ENCODE assay signal across 10 mouse cellular contexts in the genomic region with DNA sequence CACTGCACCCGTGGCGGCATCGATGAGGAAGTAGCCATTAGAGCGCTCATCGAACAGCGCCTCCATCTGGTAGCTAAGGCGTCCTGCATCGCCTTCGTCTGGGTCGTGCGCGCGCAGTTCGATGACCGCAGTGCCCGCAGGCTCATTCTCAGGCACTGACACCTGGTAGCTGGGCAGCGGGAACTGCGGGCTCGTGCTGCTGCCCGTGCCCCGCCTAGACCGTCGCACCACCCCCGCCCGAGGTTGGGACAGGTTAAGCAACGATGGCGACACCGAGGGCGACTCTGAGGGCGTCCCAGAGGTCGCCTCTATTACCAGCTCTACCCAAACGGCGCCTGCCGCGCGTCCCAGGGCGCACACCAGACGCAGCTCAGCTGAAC. TPM values are rescaled to one million over a fixed set of nuclear protein-coding genes. Genes with fewer than 3 reads are reported as not detected.
DNase-seq lines count a peak whose midpoint lies in the region; ATAC-seq and TF ChIP-seq lines count a peak whose summit lies in the region.
"Had no signal": no experiment of that assay in that cellular context is flagged by ENCODE, and none has a peak within 500 bp of the region (broad histone marks: within the 10 kb centered on the region; RNA-seq: fewer than 3 reads in every experiment).

No protein-coding gene starts in this region.

- no peaks in the 10 kb centered on the region for H3K36me3 ChIP-seq in heart, adult 2 months (ENCODE audit: control insufficient read depth, insufficient read depth, low read length)
- peaks cover 6% of the 10 kb centered on the region; the same call in 1 of the 2 replicates for H3K36me3 ChIP-seq in limb, embryonic 14.5 days (ENCODE audit: control insufficient read depth, insufficient read depth, low read length)
- no peaks in the 10 kb centered on the region for H3K36me3 ChIP-seq in midbrain, embryonic 14.5 days (ENCODE audit: control insufficient read depth, insufficient read depth, low read length)

- DNase-seq in heart, adult 2 months, result peak in 1 of 2 experiments; percentile 46
- no peak for DNase-seq in heart, adult 9 months (ENCODE audit: low spot score in 2 of 2)
- peak; percentile 63 for DNase-seq in heart, postnatal 4 days
- no peak for DNase-seq in limb, embryonic 14.5 days (ENCODE audit: low spot score)
- DNase-seq in midbrain, embryonic 14.5 days, result peak; percentile 72
- DNase-seq in ovary, postnatal 36 days (ENCODE audit: low spot score), result no peak

- TF ChIP-seq CTCF in heart, adult 2 months (IDR thresholded peaks at IDR 0.05), result peak; percentile 54
- peak; percentile 52 for TF ChIP-seq CTCF in bone marrow, adult 2 months (IDR thresholded peaks at IDR 0.05; ENCODE audit: control insufficient read depth, insufficient read depth, low read length)

- H3K9me3 ChIP-seq in limb, embryonic 14.5 days (ENCODE audit: control insufficient read depth, low read length), result no peaks in the 10 kb centered on the region; the same call in none of the 2 replicates
- peaks cover 4% of the 10 kb centered on the region; the same call in 1 of the 2 replicates for H3K9me3 ChIP-seq in midbrain, embryonic 14.5 days (ENCODE audit: control insufficient read depth, low read length)

- peak overlapping the region; percentile 85 for H3K4me2 ChIP-seq in limb, embryonic 14.5 days (replicated peaks; ENCODE audit: low read depth, low read length, severe bottlenecking)
- peak overlapping the region; percentile 71 for H3K4me2 ChIP-seq in midbrain, embryonic 14.5 days (ENCODE audit: low read length)

- no peak overlapping the region for H3K27ac ChIP-seq in heart, adult 2 months
- H3K27ac ChIP-seq in bone marrow, adult 2 months (ENCODE audit: control insufficient read depth, insufficient read depth, low read depth, low read length, poor library complexity), result peak overlapping the region; percentile 24; the same call in 1 of the 2 replicates
- H3K27ac ChIP-seq in limb, embryonic 14.5 days (replicated peaks; ENCODE audit: low read depth, low read length), result no peak overlapping the region
- no peak overlapping the region for H3K27ac ChIP-seq in midbrain, embryonic 14.5 days (replicated peaks; ENCODE audit: low read depth, low read length)
- H3K27ac ChIP-seq: macrophage had no signal

- TF ChIP-seq EP300 in heart, adult 2 months (IDR thresholded peaks at IDR 0.05; ENCODE audit: insufficient read depth, low read depth, low read length), result no peak

- no peak for ATAC-seq in limb, embryonic 14.5 days (ENCODE audit: low FRiP score, low read depth)
- ATAC-seq in midbrain, embryonic 14.5 days (ENCODE audit: low FRiP score, low TSS enrichment), result no peak
- ATAC-seq in erythroid progenitor cell, adult 5-6 weeks (replicated peaks; ENCODE audit: low FRiP score, poor library complexity, severe bottlenecking), result no peak

- TF ChIP-seq POLR2A in heart, adult 2 months (IDR thresholded peaks at IDR 0.05; ENCODE audit: insufficient read depth, low read depth, low read length), result no peak
- 0 out of 2 replicates have a peak, but pooled peaks have one; percentile 5 for TF ChIP-seq POLR2A in bone marrow, adult 2 months (IDR thresholded peaks at IDR 0.05; ENCODE audit: borderline replicate concordance, control insufficient read depth, low read depth, low read length)
- TF ChIP-seq POLR2A in limb, embryonic 14.5 days (IDR thresholded peaks at IDR 0.05; ENCODE audit: borderline replicate concordance, extremely low read depth, insufficient read depth, insufficient read length), result no peak

- H3K4me3 ChIP-seq in heart, adult 2 months, result peak overlapping the region; percentile 41; the same call in 1 of the 2 replicates
- peak overlapping the region; percentile 3 for H3K4me3 ChIP-seq in bone marrow, adult 2 months (replicated peaks; ENCODE audit: control insufficient read depth, low read depth, low read length)
- peak overlapping the region; percentile 59 for H3K4me3 ChIP-seq in limb, embryonic 14.5 days (replicated peaks; ENCODE audit: low read length)
- H3K4me3 ChIP-seq in midbrain, embryonic 14.5 days (replicated peaks; ENCODE audit: low read depth, low read length), result peak overlapping the region; percentile 44

- no peak overlapping the region for H3K9ac ChIP-seq in heart, adult 2 months (ENCODE audit: low read depth, low read length)
- H3K9ac ChIP-seq in limb, embryonic 14.5 days (ENCODE audit: low read depth, low read length, severe bottlenecking), result peak overlapping the region; percentile 62; the same call in 1 of the 2 replicates
- H3K9ac ChIP-seq in midbrain, embryonic 14.5 days (replicated peaks; ENCODE audit: low read length), result peak overlapping the region; percentile 37

- H3K27me3 ChIP-seq in heart, adult 2 months (ENCODE audit: control insufficient read depth, insufficient read depth, low read length), result peaks cover 1% of the 10 kb centered on the region; the same call in 1 of the 2 replicates
- H3K27me3 ChIP-seq in limb, embryonic 14.5 days (ENCODE audit: control insufficient read depth, insufficient read depth, low read length), result peaks cover 16% of the 10 kb centered on the region
- H3K27me3 ChIP-seq in midbrain, embryonic 14.5 days (ENCODE audit: control insufficient read depth, insufficient read depth, low read length), result peaks cover 26% of the 10 kb centered on the region
- H3K27me3 ChIP-seq: Patski had no signal

- H3K79me2 ChIP-seq in heart, adult 2 months (replicated peaks; ENCODE audit: control insufficient read depth, insufficient read depth, low read length), result no peaks in the 10 kb centered on the region

- H3K4me1 ChIP-seq in heart, adult 2 months (ENCODE audit: control insufficient read depth, insufficient read depth, low read length), result no peaks in the 10 kb centered on the region
- no peaks in the 10 kb centered on the region for H3K4me1 ChIP-seq in bone marrow, adult 2 months (ENCODE audit: control insufficient read depth, insufficient read depth, low read length)
- peaks cover 18% of the 10 kb centered on the region for H3K4me1 ChIP-seq in limb, embryonic 14.5 days (ENCODE audit: control insufficient read depth, insufficient read depth, low read length)
- H3K4me1 ChIP-seq in midbrain, embryonic 14.5 days (ENCODE audit: control insufficient read depth, insufficient read depth, low read length), result peaks cover 14% of the 10 kb centered on the region; the same call in 1 of the 2 replicates

- intact Hi-C loops in heart, adult 2 months (cut with DNase I), result loop anchor here (5.0 kb wide), 1 partner anchor 66 kb away; no protein-coding TSS in a partner anchor

- WGBS in heart, adult 2 months, result 2% methylated on average over 38 of the region's 38 CpGs
- WGBS in bone marrow, adult 2 months, result 10% methylated on average over 38 of the region's 38 CpGs
- 2% methylated on average over 33 of the region's 38 CpGs for WGBS in limb, embryonic 14.5 days
- 2% methylated on average over 38 of the region's 38 CpGs for WGBS in midbrain, embryonic 14.5 days

RNA-seq across cellular contexts. Expression of a gene that starts 0.8 kb away (rescaled TPM):
- total RNA-seq in heart, adult 2 months (2021), result 1 to 10 TPM; 4.5 to 5.0 TPM
- 4.3 and 5.2 TPM in 2 replicates for polyA plus RNA-seq in heart, adult 2 months (2012; rRNA removed)
- 1.3 and 4.2 TPM in 2 replicates for polyA plus RNA-seq in bone marrow, adult 2 months (2011; ENCODE audit: insufficient read depth, insufficient read length, low replicate concordance, missing spikeins)
- 10 to 100 TPM; 20.0 to 21.3 TPM for total RNA-seq in heart, postnatal 4 days (2021)
- polyA plus RNA-seq in limb, embryonic 14.5 days (2012; rRNA removed), result 11.8 and 13.1 TPM in 2 replicates
- 6.5 TPM in 2 replicates for polyA plus RNA-seq in limb, embryonic 14.5 days (2014; fragmentation: Nextera tagmentation; extraction: Ambion mirVana)
- polyA plus RNA-seq in midbrain, embryonic 14.5 days (2014; fragmentation: Nextera tagmentation; extraction: Ambion mirVana), result 2.9 and 3.5 TPM in 2 replicates
- 1.1 and 1.3 TPM in 2 replicates for total RNA-seq in erythroid progenitor cell, adult 5-6 weeks (2015; ENCODE audit: low replicate concordance)
- total RNA-seq in erythroid progenitor cell, adult 5-6 weeks (2017; ENCODE audit: low replicate concordance), result 0.30 and 0.39 TPM in 2 replicates
- polyA plus RNA-seq: macrophage had no signal

RNA-seq across cellular contexts. Expression of a gene that starts 24.7 kb away (rescaled TPM):
- 10 to 100 TPM; 27.6 to 31.5 TPM for total RNA-seq in heart, adult 2 months (2021)
- 25.3 and 39.8 TPM in 2 replicates for polyA plus RNA-seq in heart, adult 2 months (2012; rRNA removed)
- 14.1 and 20.7 TPM in 2 replicates for polyA plus RNA-seq in bone marrow, adult 2 months (2011; ENCODE audit: insufficient read depth, insufficient read length, low replicate concordance, missing spikeins)
- 10 to 100 TPM; 30.1 to 33.6 TPM for total RNA-seq in heart, postnatal 4 days (2021)
- 23.5 and 26.4 TPM in 2 replicates for polyA plus RNA-seq in limb, embryonic 14.5 days (2012; rRNA removed)
- 12.3 and 15.4 TPM in 2 replicates for polyA plus RNA-seq in limb, embryonic 14.5 days (2014; fragmentation: Nextera tagmentation; extraction: Ambion mirVana)
- 29.5 and 31.0 TPM in 2 replicates for polyA plus RNA-seq in midbrain, embryonic 14.5 days (2014; fragmentation: Nextera tagmentation; extraction: Ambion mirVana)
- total RNA-seq in erythroid progenitor cell, adult 5-6 weeks (2015; ENCODE audit: low replicate concordance), result 10.8 and 16.8 TPM in 2 replicates
- total RNA-seq in erythroid progenitor cell, adult 5-6 weeks (2017; ENCODE audit: low replicate concordance), result 18.9 and 37.5 TPM in 2 replicates

Comparison
In these comparisons a context has a peak if more than half of its experiments do, and no peak if none do; other contexts are left out.
1. DNase-seq: peak in heart, postnatal 4 days (single experiment) and midbrain, embryonic 14.5 days (single experiment); none in heart, adult 9 months (0 of 2), limb, embryonic 14.5 days (single experiment) and ovary, postnatal 36 days (single experiment).
2. H3K4me3 ChIP-seq: peak in every context shown above with its lines; median percentile 59 in limb, embryonic 14.5 days; 44 in midbrain, embryonic 14.5 days; 41 in heart, adult 2 months; 3 in bone marrow, adult 2 months.